Comparison of ENCODE assay signal across 14 mouse cellular contexts in genomic region chr19:53318143-53319132, GRCm38 (mm10). TPM values are rescaled to one million over a fixed set of nuclear protein-coding genes. Genes with fewer than 3 reads are reported as not detected.
DNase-seq lines count a peak whose midpoint lies in the region; ATAC-seq lines count a peak whose summit lies in the region.
"Had no signal": no experiment of that assay in that cellular context is flagged by ENCODE, and none has a peak within 500 bp of the region (broad histone marks: within the 10 kb centered on the region; RNA-seq: fewer than 3 reads in every experiment).

No protein-coding gene starts in this region.

- no peak overlapping the region for H3K4me2 ChIP-seq in heart, embryonic 13.5 days
- no peak overlapping the region for H3K4me2 ChIP-seq in neural tube, embryonic 12.5 days (replicated peaks)
- peak overlapping the region; percentile 24; the same call in 1 of the 2 replicates for H3K4me2 ChIP-seq in liver, embryonic 16.5 days (ENCODE audit: low read depth, low read length)
- no peak overlapping the region for H3K4me2 ChIP-seq in midbrain, embryonic 14.5 days (ENCODE audit: low read length)

- ATAC-seq in heart, embryonic 13.5 days (ENCODE audit: extremely low read depth, insufficient number of reproducible peaks, low FRiP score, low TSS enrichment), result no peak
- no peak for ATAC-seq in neural tube, embryonic 12.5 days (ENCODE audit: low FRiP score, low read depth)
- ATAC-seq in liver, embryonic 16.5 days (ENCODE audit: low read depth), result no peak
- no peak for ATAC-seq in midbrain, embryonic 14.5 days (ENCODE audit: low FRiP score, low TSS enrichment)

- H3K9ac ChIP-seq in heart, embryonic 13.5 days, result peak overlapping the region; percentile 15; the same call in 1 of the 2 replicates
- H3K9ac ChIP-seq in neural tube, embryonic 12.5 days, result 0 out of 2 replicates have a peak overlapping the region, but pooled peaks have one; percentile 13
- peak overlapping the region; percentile 1; the same call in 1 of the 2 replicates for H3K9ac ChIP-seq in liver, embryonic 16.5 days (ENCODE audit: low read depth, low read length)
- H3K9ac ChIP-seq in midbrain, embryonic 14.5 days (replicated peaks; ENCODE audit: low read length), result no peak overlapping the region

- no peaks in the 10 kb centered on the region for H3K27me3 ChIP-seq in heart, embryonic 13.5 days (replicated peaks)
- no peaks in the 10 kb centered on the region for H3K27me3 ChIP-seq in neural tube, embryonic 12.5 days (replicated peaks)
- no peaks in the 10 kb centered on the region for H3K27me3 ChIP-seq in liver, embryonic 16.5 days (ENCODE audit: control insufficient read depth, insufficient read depth, low read depth, low read length)
- H3K27me3 ChIP-seq in midbrain, embryonic 14.5 days (ENCODE audit: control insufficient read depth, insufficient read depth, low read length), result no peaks in the 10 kb centered on the region

- WGBS in heart, embryonic 13.5 days, result 71% methylated on average over 16 of the region's 16 CpGs
- 79% methylated on average over 16 of the region's 16 CpGs for WGBS in neural tube, embryonic 12.5 days
- WGBS in liver, embryonic 16.5 days (ENCODE audit: insufficient replicate concordance), result 38% methylated on average over 16 of the region's 16 CpGs
- 78% methylated on average over 16 of the region's 16 CpGs for WGBS in midbrain, embryonic 14.5 days

- H3K27ac ChIP-seq in heart, embryonic 13.5 days (replicated peaks), result 0 out of 2 replicates have a peak overlapping the region, but pooled peaks have one; percentile 5
- no peak overlapping the region for H3K27ac ChIP-seq in neural tube, embryonic 12.5 days
- H3K27ac ChIP-seq in liver, embryonic 16.5 days (ENCODE audit: low read length), result peak overlapping the region; percentile 41
- H3K27ac ChIP-seq in midbrain, embryonic 14.5 days (replicated peaks; ENCODE audit: low read depth, low read length), result no peak overlapping the region

- no peak for DNase-seq in heart, postnatal 10 days
- no peak for DNase-seq in neural tube, embryonic 10.5 days (ENCODE audit: extremely low spot score, low spot score)
- no peak for DNase-seq in midbrain, embryonic 14.5 days
- no peak for DNase-seq in kidney, adult 9 months
- no peak for DNase-seq in ovary, adult 18-20 months (ENCODE audit: low spot score)
- DNase-seq: adrenal gland, adult 2 months; cerebellum, postnatal 36 days; heart, postnatal 36 days had no signal

- no peaks in the 10 kb centered on the region for H3K9me3 ChIP-seq in heart, embryonic 13.5 days
- no peaks in the 10 kb centered on the region for H3K9me3 ChIP-seq in neural tube, embryonic 12.5 days
- H3K9me3 ChIP-seq in liver, embryonic 16.5 days (replicated peaks; ENCODE audit: control insufficient read depth, low read length), result no peaks in the 10 kb centered on the region
- H3K9me3 ChIP-seq in midbrain, embryonic 14.5 days (ENCODE audit: control insufficient read depth, low read length), result no peaks in the 10 kb centered on the region

- intact Hi-C loops in heart, postnatal 10 days (cut with DNase I), result loop anchor here (5.0 kb wide), 1 partner anchor 306 kb away; no protein-coding TSS in a partner anchor

- no peak overlapping the region for H3K4me3 ChIP-seq in heart, embryonic 13.5 days
- H3K4me3 ChIP-seq in neural tube, embryonic 12.5 days, result no peak overlapping the region
- no peak overlapping the region for H3K4me3 ChIP-seq in liver, embryonic 16.5 days (ENCODE audit: low read depth, low read length)
- no peak overlapping the region for H3K4me3 ChIP-seq in midbrain, embryonic 14.5 days (replicated peaks; ENCODE audit: low read depth, low read length)

- H3K4me1 ChIP-seq in heart, embryonic 13.5 days, result peaks cover 49% of the 10 kb centered on the region
- peaks cover 39% of the 10 kb centered on the region for H3K4me1 ChIP-seq in neural tube, embryonic 12.5 days
- H3K4me1 ChIP-seq in liver, embryonic 16.5 days (ENCODE audit: control insufficient read depth, low read depth, low read length), result peaks cover 54% of the 10 kb centered on the region
- peaks cover 8% of the 10 kb centered on the region for H3K4me1 ChIP-seq in midbrain, embryonic 14.5 days (ENCODE audit: control insufficient read depth, insufficient read depth, low read length)

- no peaks in the 10 kb centered on the region for H3K36me3 ChIP-seq in heart, embryonic 13.5 days
- H3K36me3 ChIP-seq in neural tube, embryonic 12.5 days, result no peaks in the 10 kb centered on the region
- no peaks in the 10 kb centered on the region for H3K36me3 ChIP-seq in liver, embryonic 16.5 days (ENCODE audit: control insufficient read depth, insufficient read depth)
- H3K36me3 ChIP-seq in midbrain, embryonic 14.5 days (ENCODE audit: control insufficient read depth, insufficient read depth, low read length), result no peaks in the 10 kb centered on the region

RNA-seq across cellular contexts. Expression of gene Mxi1, which starts 8.1 kb away (rescaled TPM):
- polyA plus RNA-seq in heart, embryonic 13.5 days (2015; fragmentation: Nextera tagmentation; extraction: Ambion mirVana), result 31.8 and 34.5 TPM in 2 replicates
- total RNA-seq in heart, postnatal 10 days (2021), result 10 to 100 TPM; 36.3 to 39.9 TPM
- 67.6 and 74.8 TPM in 2 replicates for polyA plus RNA-seq in neural tube, embryonic 12.5 days (2016; fragmentation: Nextera tagmentation; extraction: Ambion mirVana)
- polyA plus RNA-seq in liver, embryonic 16.5 days (2015; fragmentation: Nextera tagmentation; extraction: Ambion mirVana), result 14.1 and 16.7 TPM in 2 replicates
- 51.0 and 59.3 TPM in 2 replicates for polyA plus RNA-seq in midbrain, embryonic 14.5 days (2014; fragmentation: Nextera tagmentation; extraction: Ambion mirVana)

RNA-seq across cellular contexts. Expression of gene Gm10197, which starts 53.1 kb away (rescaled TPM):
- polyA plus RNA-seq in heart, embryonic 13.5 days (2015; fragmentation: Nextera tagmentation; extraction: Ambion mirVana), result not detected in 2 replicates
- not detected for total RNA-seq in heart, postnatal 10 days (2021)
- not detected in 2 replicates for polyA plus RNA-seq in neural tube, embryonic 12.5 days (2016; fragmentation: Nextera tagmentation; extraction: Ambion mirVana)
- not detected in 2 replicates for polyA plus RNA-seq in liver, embryonic 16.5 days (2015; fragmentation: Nextera tagmentation; extraction: Ambion mirVana)
- polyA plus RNA-seq in midbrain, embryonic 14.5 days (2014; fragmentation: Nextera tagmentation; extraction: Ambion mirVana), result 4.4 TPM in 1 of 2 replicates, not detected in the other
- total RNA-seq: adrenal gland, adult 2 months; ES-E14; heart, postnatal 36 days; layer of hippocampus, postnatal 14 days; megakaryocyte-erythroid progenitor cell, adult 5-6 weeks had no signal
- polyA plus RNA-seq: adrenal gland, adult 2 months had no signal

Comparison
In these comparisons a context has a peak if more than half of its experiments do, and no peak if none do; other contexts are left out.
1. H3K27ac ChIP-seq: peak in heart, embryonic 13.5 days (single experiment) and liver, embryonic 16.5 days (single experiment); none in neural tube, embryonic 12.5 days (single experiment) and midbrain, embryonic 14.5 days (single experiment).